ENCODE assay signal across 10 mouse cellular contexts in the genomic region with DNA sequence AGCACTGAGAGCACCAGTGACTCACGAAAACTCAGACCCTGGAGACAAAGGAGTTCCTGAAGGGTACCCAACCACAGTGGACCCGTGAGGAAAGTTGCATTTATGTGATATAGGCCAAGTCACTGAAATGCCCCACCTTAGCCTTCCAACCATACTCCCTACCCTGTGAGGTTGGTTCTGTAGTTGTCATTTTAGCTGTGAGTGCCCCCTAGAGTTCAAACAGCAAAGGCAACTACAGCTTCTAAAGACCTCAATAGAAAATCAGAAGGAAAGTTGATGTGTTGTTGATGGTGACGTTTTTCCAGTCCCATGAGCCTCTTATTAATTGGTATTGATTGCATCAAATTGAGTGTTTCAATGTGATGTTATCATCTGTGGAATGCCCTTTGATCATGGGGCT. TPM values are rescaled to one million over a fixed set of nuclear protein-coding genes. Genes with fewer than 3 reads are reported as not detected.
DNase-seq lines count a peak whose midpoint lies in the region; ATAC-seq lines count a peak whose summit lies in the region.
"Had no signal": no experiment of that assay in that cellular context is flagged by ENCODE, and none has a peak within 500 bp of the region (broad histone marks: within the 10 kb centered on the region; RNA-seq: fewer than 3 reads in every experiment).

No protein-coding gene starts in this region.

- 71% methylated on average over 3 of the region's 3 CpGs for WGBS in embryonic facial prominence, embryonic 11.5 days
- WGBS in embryonic facial prominence, embryonic 10.5 days: 71% methylated on average over 3 of the region's 3 CpGs
- 76% methylated on average over 3 of the region's 3 CpGs for WGBS in midbrain, embryonic 14.5 days
- WGBS in midbrain, embryonic 13.5 days: 75% methylated on average over 3 of the region's 3 CpGs

- intact Hi-C loops in left cerebral cortex, postnatal 25 days (cut with DNase I): no loop called here

- ATAC-seq in embryonic facial prominence, embryonic 11.5 days (replicated peaks; ENCODE audit: insufficient number of reproducible peaks, low FRiP score, low TSS enrichment, low read depth): no peak
- ATAC-seq in midbrain, embryonic 14.5 days (ENCODE audit: low FRiP score, low TSS enrichment): no peak
- ATAC-seq in midbrain, embryonic 13.5 days: no peak

- H3K4me3 ChIP-seq in embryonic facial prominence, embryonic 11.5 days (ENCODE audit: low read depth, low read length): no peak overlapping the region
- H3K4me3 ChIP-seq in embryonic facial prominence, embryonic 10.5 days: no peak overlapping the region
- no peak overlapping the region for H3K4me3 ChIP-seq in midbrain, embryonic 14.5 days (replicated peaks; ENCODE audit: low read depth, low read length)
- no peak overlapping the region for H3K4me3 ChIP-seq in midbrain, embryonic 13.5 days (replicated peaks)
- H3K4me3 ChIP-seq: midbrain, embryonic 12.5 days had no signal

- no peak overlapping the region for H3K27ac ChIP-seq in embryonic facial prominence, embryonic 11.5 days (replicated peaks; ENCODE audit: low read depth, low read length)
- H3K27ac ChIP-seq in embryonic facial prominence, embryonic 10.5 days (replicated peaks): no peak overlapping the region
- H3K27ac ChIP-seq in midbrain, embryonic 14.5 days (replicated peaks; ENCODE audit: low read depth, low read length): no peak overlapping the region
- H3K27ac ChIP-seq in midbrain, embryonic 13.5 days: no peak overlapping the region
- H3K27ac ChIP-seq: midbrain, embryonic 12.5 days had no signal

- DNase-seq in embryonic facial prominence, embryonic 11.5 days (ENCODE audit: low spot score): peak; percentile 17
- no peak for DNase-seq in embryonic facial prominence, embryonic 10.5 days (ENCODE audit: low spot score)
- peak; percentile 4 for DNase-seq in midbrain, embryonic 14.5 days
- peak; percentile 7 for DNase-seq in embryo, embryonic 11 days
- peak; percentile 55 for DNase-seq in thymus, postnatal 14 days
- no peak for DNase-seq in left cerebral cortex, postnatal 25 days (ENCODE audit: low spot score in 2 of 2)
- no peak for DNase-seq in frontal cortex, postnatal 36 days (ENCODE audit: low spot score in 2 of 2)

- no peaks in the 10 kb centered on the region for H3K9me3 ChIP-seq in embryonic facial prominence, embryonic 11.5 days (replicated peaks; ENCODE audit: control insufficient read depth, low read length)
- no peaks in the 10 kb centered on the region for H3K9me3 ChIP-seq in embryonic facial prominence, embryonic 10.5 days
- no peaks in the 10 kb centered on the region for H3K9me3 ChIP-seq in midbrain, embryonic 14.5 days (ENCODE audit: control insufficient read depth, low read length)
- no peaks in the 10 kb centered on the region for H3K9me3 ChIP-seq in midbrain, embryonic 13.5 days
- H3K9me3 ChIP-seq: midbrain, embryonic 12.5 days had no signal

- H3K4me1 ChIP-seq in embryonic facial prominence, embryonic 11.5 days (ENCODE audit: control insufficient read depth, insufficient read depth, low read length): no peaks in the 10 kb centered on the region
- 0 out of 2 replicates have a peak, but pooled peaks cover 3% of the 10 kb centered on the region for H3K4me1 ChIP-seq in embryonic facial prominence, embryonic 10.5 days
- no peaks in the 10 kb centered on the region for H3K4me1 ChIP-seq in midbrain, embryonic 14.5 days (ENCODE audit: control insufficient read depth, insufficient read depth, low read length)
- no peaks in the 10 kb centered on the region for H3K4me1 ChIP-seq in midbrain, embryonic 13.5 days (replicated peaks)
- H3K4me1 ChIP-seq: midbrain, embryonic 12.5 days had no signal

- H3K9ac ChIP-seq in embryonic facial prominence, embryonic 11.5 days (replicated peaks; ENCODE audit: low read length): no peak overlapping the region
- H3K9ac ChIP-seq in midbrain, embryonic 14.5 days (replicated peaks; ENCODE audit: low read length): no peak overlapping the region
- no peak overlapping the region for H3K9ac ChIP-seq in midbrain, embryonic 13.5 days (replicated peaks)
- H3K9ac ChIP-seq: midbrain, embryonic 12.5 days had no signal

- no peaks in the 10 kb centered on the region for H3K36me3 ChIP-seq in embryonic facial prominence, embryonic 11.5 days (replicated peaks; ENCODE audit: control insufficient read depth, insufficient read depth, low read depth, low read length)
- H3K36me3 ChIP-seq in embryonic facial prominence, embryonic 10.5 days (replicated peaks): no peaks in the 10 kb centered on the region
- no peaks in the 10 kb centered on the region for H3K36me3 ChIP-seq in midbrain, embryonic 14.5 days (ENCODE audit: control insufficient read depth, insufficient read depth, low read length)
- H3K36me3 ChIP-seq in midbrain, embryonic 13.5 days: no peaks in the 10 kb centered on the region
- H3K36me3 ChIP-seq: midbrain, embryonic 12.5 days had no signal

- no peak overlapping the region for H3K4me2 ChIP-seq in embryonic facial prominence, embryonic 11.5 days (ENCODE audit: low read depth, low read length)
- H3K4me2 ChIP-seq in midbrain, embryonic 14.5 days (ENCODE audit: low read length): no peak overlapping the region
- H3K4me2 ChIP-seq in midbrain, embryonic 13.5 days (replicated peaks): no peak overlapping the region
- H3K4me2 ChIP-seq: midbrain, embryonic 12.5 days had no signal

- no peaks in the 10 kb centered on the region for H3K27me3 ChIP-seq in embryonic facial prominence, embryonic 11.5 days (ENCODE audit: control insufficient read depth, insufficient read depth, low read length)
- no peaks in the 10 kb centered on the region for H3K27me3 ChIP-seq in embryonic facial prominence, embryonic 10.5 days (replicated peaks; ENCODE audit: low read depth, poor library complexity, severe bottlenecking)
- H3K27me3 ChIP-seq in midbrain, embryonic 14.5 days (ENCODE audit: control insufficient read depth, insufficient read depth, low read length): no peaks in the 10 kb centered on the region
- no peaks in the 10 kb centered on the region for H3K27me3 ChIP-seq in midbrain, embryonic 13.5 days
- H3K27me3 ChIP-seq: midbrain, embryonic 12.5 days had no signal

RNA-seq across cellular contexts. Expression of gene Slfn3, which starts 39.8 kb away (rescaled TPM):
- 1.2 and 1.4 TPM in 2 replicates for polyA plus RNA-seq in embryonic facial prominence, embryonic 11.5 days (2014; fragmentation: Nextera tagmentation; extraction: Ambion mirVana)
- polyA plus RNA-seq in embryonic facial prominence, embryonic 10.5 days (2016; fragmentation: Nextera tagmentation; extraction: Ambion mirVana): 0.45 and 0.65 TPM in 2 replicates
- 0.19 and 0.38 TPM in 2 replicates for polyA plus RNA-seq in midbrain, embryonic 14.5 days (2014; fragmentation: Nextera tagmentation; extraction: Ambion mirVana)
- polyA plus RNA-seq in midbrain, embryonic 13.5 days (2015; fragmentation: Nextera tagmentation; extraction: Ambion mirVana): 0.11 TPM in 1 of 2 replicates, not detected in the other
- under 1 TPM; 0.28 to 0.37 TPM for total RNA-seq in left cerebral cortex, postnatal 25 days (2021)
- polyA plus RNA-seq: small intestine, adult 2 months had no signal

RNA-seq across cellular contexts. Expression of gene Slfn14, which starts 55.6 kb away (rescaled TPM):
- 0.56 and 0.81 TPM in 2 replicates for polyA plus RNA-seq in embryonic facial prominence, embryonic 11.5 days (2014; fragmentation: Nextera tagmentation; extraction: Ambion mirVana)
- polyA plus RNA-seq in embryonic facial prominence, embryonic 10.5 days (2016; fragmentation: Nextera tagmentation; extraction: Ambion mirVana): 0.09 and 0.37 TPM in 2 replicates
- 0.05 TPM in 1 of 2 replicates, not detected in the other for polyA plus RNA-seq in midbrain, embryonic 14.5 days (2014; fragmentation: Nextera tagmentation; extraction: Ambion mirVana)
- 0.12 and 0.15 TPM in 2 replicates for polyA plus RNA-seq in midbrain, embryonic 13.5 days (2015; fragmentation: Nextera tagmentation; extraction: Ambion mirVana)
- not detected for total RNA-seq in left cerebral cortex, postnatal 25 days (2021)
- polyA plus RNA-seq: small intestine, adult 2 months had no signal

RNA-seq across cellular contexts. Expression of gene Slfn4, which starts 56.0 kb away (rescaled TPM):
- polyA plus RNA-seq in embryonic facial prominence, embryonic 11.5 days (2014; fragmentation: Nextera tagmentation; extraction: Ambion mirVana): not detected in 2 replicates
- polyA plus RNA-seq in embryonic facial prominence, embryonic 10.5 days (2016; fragmentation: Nextera tagmentation; extraction: Ambion mirVana): not detected in 2 replicates
- 0.05 and 0.20 TPM in 2 replicates for polyA plus RNA-seq in midbrain, embryonic 14.5 days (2014; fragmentation: Nextera tagmentation; extraction: Ambion mirVana)
- not detected in 2 replicates for polyA plus RNA-seq in midbrain, embryonic 13.5 days (2015; fragmentation: Nextera tagmentation; extraction: Ambion mirVana)
- not detected for total RNA-seq in left cerebral cortex, postnatal 25 days (2021)
- polyA plus RNA-seq: midbrain, embryonic 12.5 days had no signal

Comparison
In these comparisons a context has a peak if more than half of its experiments do, and no peak if none do; other contexts are left out.
1. DNase-seq: peak in embryonic facial prominence, embryonic 11.5 days (single experiment), midbrain, embryonic 14.5 days (single experiment), embryo, embryonic 11 days (single experiment) and thymus, postnatal 14 days (single experiment); none in embryonic facial prominence, embryonic 10.5 days (single experiment), left cerebral cortex, postnatal 25 days (0 of 2) and frontal cortex, postnatal 36 days (0 of 2).